Mouse (Mus musculus): ENCODE measurements around the gene Gm21394. TPM values are rescaled to one million over a fixed set of nuclear protein-coding genes. Genes with fewer than 3 reads are reported as not detected.
"Not testable (repeated sequence)": the region's sequence is repeated elsewhere in the genome, so short reads cannot be mapped to it uniquely, and the experiment has no call there.

Gm21394 gene
- not detected in 2 replicates for polyA plus RNA-seq (2015; fragmentation: Nextera tagmentation; extraction: Ambion mirVana)

DNA sequence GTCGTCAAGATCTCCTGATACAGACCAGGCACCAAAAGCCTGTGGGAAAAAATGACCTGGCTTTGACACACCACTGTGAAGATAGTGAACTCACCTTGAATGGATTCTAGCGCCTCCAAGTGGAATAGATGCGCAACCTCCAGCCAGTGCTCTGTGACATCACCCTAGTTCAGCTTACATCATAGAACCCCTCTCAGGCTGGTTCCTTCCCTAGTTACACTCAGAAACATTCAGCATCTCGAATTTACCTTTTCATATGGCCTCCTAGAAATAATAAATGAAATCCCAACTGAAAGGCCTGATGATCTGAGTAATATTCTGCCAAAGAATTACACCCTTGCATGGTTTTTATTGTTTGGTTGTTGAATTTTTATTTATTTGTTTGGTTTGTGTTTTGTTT is at the start of gene Gm21394:
Gm21394 (minus strand) TSS at position 101 of the 400 bp plus-strand sequence.
- not testable (repeated sequence) for H3K27ac ChIP-seq; H3K27me3 ChIP-seq; H3K4me3 ChIP-seq; ATAC-seq (replicated peaks; ENCODE audit: insufficient number of reproducible peaks, insufficient read depth, low FRiP score, low read depth); H3K4me2 ChIP-seq; H3K9ac ChIP-seq; H3K9me3 ChIP-seq (replicated peaks); H3K4me1 ChIP-seq (replicated peaks); H3K36me3 ChIP-seq
- no CpG with 5 or more reads among the region's 4 CpGs for WGBS

Other genes with a start within 250 kb of the Gm21394 start
- gene Gm21409, start 181.8 kb upstream of the Gm21394 start, polyA plus RNA-seq (2015; fragmentation: Nextera tagmentation; extraction: Ambion mirVana), result not detected in 2 replicates